Mouse (Mus musculus): Measurements from ENCODE around the gene Isca1.

DNA sequence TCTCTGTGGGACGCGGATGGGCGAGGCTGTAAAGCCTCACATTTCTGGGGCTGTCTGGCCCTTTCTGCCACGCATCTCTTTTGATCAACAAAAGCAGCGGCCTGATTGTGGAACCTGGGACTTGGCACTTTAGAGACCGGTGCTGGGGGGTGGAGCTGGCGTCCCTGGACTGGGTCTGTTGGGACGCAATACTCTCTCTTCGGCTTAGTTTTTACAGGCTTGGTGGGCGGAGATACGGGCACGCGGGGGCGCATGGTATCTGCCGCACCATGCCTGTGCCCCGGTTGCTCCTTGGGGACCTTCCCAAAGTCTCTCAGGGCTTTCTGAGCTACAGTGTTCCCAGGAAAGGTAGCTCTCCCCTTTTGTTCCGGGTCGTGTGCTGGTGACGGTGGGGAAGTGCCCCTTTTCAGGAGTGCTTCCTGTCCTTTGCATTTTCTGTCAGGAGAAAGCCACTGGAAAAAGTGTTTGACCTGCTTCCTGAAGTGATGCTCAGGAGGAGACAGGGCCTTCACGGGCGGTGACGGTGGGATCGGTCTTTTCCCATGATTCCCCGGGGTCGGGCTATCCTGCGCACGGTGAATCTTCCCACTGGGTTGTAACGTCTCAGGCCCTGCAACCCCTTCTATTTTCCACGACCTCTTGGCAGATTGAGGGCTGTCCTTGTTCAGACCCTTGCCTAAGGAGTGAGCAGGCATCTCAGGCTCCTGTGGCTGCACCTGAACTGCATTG lies 43.3 kb downstream of the Isca1 start:
- TF ChIP-seq CTCF (IDR thresholded peaks at IDR 0.05; ENCODE audit: borderline replicate concordance, insufficient read depth, low read depth, low read length) (no peak), POLR2A (IDR thresholded peaks at IDR 0.05; ENCODE audit: borderline replicate concordance, insufficient read depth, low read length) (no peak)

Data from cerebellum, adult 2 months (tissue).